Mouse (Mus musculus) lung, postnatal 14 days (tissue): ENCODE data around the gene Il10rb.

ENCODE experiments used
- DNase-seq: peaks from one replicate; pipeline ENCODE4 v3.0.0; 2021

The Il10rb gene

GRCm38 (mm10) chr16:91405640-91406584 lies at the start of gene Il10rb:
TSS of gene Il10rb (plus strand) at chr16:91406164.
- peak; percentile 83 for DNase-seq

GRCm38 (mm10) chr16:91356760-91357525 lies 49.0 kb upstream of the Il10rb start:
- no peak for DNase-seq

- no peak for DNase-seq
These were observed 48.5 kb upstream of the Il10rb start for GRCm38 (mm10) chr16:91357526-91357900.

- DNase-seq = peak; percentile 80
These were observed 47.4 kb upstream of the Il10rb start for GRCm38 (mm10) chr16:91358555-91358954.

DNA sequence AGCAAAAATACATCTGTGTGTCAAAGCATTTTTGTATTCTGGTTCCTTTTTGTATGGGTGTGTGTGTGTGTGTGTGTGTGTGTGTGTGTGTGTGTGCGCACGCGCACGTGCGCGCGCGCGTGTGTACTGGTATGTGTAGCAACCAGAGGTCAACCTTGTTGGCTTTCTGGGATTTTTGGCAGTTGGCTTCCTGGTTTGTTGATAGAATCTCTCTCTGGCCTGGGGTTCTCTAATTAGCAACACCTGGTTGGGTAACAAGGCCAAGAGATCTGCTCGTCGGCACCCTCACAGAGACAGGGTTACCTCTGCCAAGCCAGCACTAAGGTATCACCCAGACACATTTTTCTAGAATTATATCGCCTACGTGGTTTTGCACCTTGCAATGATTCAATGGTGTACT lies 46.4 kb upstream of the Il10rb start:
- no peak for DNase-seq

DNA sequence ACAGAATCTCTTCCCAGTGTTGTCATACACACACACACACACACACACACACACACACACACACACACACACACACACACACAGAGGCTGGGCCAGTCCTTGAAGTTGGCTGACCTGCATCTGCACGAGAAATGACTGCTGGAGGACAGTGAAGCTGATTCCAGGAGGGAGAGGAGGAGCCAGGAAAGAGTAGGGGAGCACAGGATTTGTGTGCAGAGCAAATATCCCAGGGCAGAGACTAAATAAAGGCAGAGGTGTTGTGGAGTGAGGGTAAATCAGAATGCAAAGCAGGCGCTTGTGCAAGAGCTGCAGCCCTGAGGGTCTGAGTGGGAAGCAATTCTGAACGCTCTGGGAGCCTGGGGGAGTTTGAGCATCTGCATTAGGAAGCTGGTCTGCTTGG lies 45.8 kb upstream of the Il10rb start:
- no peak for DNase-seq

GRCm38 (mm10) chr16:91362006-91362405 lies 44.0 kb upstream of the Il10rb start:
- no peak for DNase-seq

- peak; percentile 79 for DNase-seq
These were observed 43.2 kb upstream of the Il10rb start for GRCm38 (mm10) chr16:91362616-91363272.

- DNase-seq = peak; percentile 59
These were observed 42.5 kb upstream of the Il10rb start for GRCm38 (mm10) chr16:91363483-91363882.

DNA sequence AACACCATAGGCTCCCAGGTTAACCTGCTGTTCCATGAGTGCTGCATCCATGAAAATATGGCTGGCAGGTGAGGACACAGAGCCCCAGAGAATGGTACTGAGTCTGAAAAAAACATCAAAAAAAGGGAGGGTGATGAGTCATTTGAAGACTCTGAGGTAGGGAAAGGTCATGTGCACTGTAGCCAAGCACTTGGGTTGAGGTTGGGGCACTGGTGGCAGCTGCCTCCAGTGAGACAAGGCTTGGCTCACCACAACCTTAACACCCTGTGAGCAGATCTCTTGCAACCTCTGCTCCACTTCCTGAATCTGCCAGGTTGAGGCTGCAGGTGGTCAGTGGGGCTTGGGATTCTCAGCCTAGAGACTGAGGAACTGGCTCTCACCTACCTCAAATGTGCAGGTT lies 39.4 kb upstream of the Il10rb start:
- DNase-seq = no peak

DNA sequence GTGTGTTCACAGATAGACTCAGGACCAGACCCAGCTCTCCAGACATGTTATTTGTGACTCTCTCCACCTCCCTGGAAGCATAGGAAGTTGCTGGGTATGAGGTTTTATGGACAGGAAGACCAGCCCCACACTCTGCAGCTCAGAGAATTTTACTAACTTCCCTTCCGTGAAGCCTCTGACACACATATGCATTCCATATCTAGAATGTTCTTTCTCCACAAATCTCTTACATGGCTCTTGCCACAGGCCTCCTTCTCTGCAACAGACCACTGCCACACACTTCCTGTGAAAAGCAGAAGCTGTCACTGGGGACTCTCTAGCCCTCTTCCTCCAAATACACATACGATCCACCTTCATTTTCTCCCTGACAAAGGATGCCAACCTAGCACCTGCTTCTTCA lies 38.9 kb upstream of the Il10rb start:
- no peak for DNase-seq

- peak; percentile 84 for DNase-seq
These were observed 33.1 kb upstream of the Il10rb start, which contains the start of gene Ifnar2 for GRCm38 (mm10) chr16:91372577-91373472. TSS of gene Ifnar2 (plus strand) at chr16:91372783.

DNA sequence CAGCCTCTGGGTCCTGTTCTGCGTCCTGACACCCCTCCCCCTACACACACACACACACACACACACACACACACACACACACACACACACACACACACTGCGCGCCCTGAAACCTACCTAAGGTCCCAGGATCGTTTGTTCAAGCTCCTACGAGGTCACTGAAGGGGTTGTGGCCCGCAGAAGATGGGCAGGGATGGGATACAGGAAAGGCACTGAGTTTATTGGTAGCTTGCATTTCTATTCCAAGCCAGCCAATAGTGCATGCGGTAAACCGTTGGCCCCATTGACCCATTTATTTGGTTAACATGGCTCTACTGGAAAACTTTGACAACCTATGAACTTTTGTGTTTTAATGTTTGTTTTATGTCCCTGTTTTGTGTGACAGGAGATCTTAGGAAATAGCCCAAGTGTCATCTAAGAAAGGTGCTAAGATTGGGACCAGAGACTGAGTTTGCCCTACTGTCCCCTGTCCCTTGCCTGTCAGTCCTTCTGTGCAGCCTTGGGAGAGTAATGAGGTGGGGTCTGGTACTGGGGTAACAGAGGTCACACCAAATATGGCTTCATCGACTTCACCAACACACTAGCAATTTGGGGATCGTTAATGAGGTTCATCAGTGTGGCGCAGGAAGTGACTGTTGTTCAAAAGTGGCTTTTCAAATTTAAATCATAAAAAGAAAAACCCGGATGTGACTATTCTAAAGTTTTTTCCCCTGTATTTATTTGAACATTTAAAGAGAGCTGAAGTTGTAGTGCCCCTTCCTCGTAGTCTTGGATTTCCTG lies 32.3 kb upstream of the Il10rb start:
- no peak for DNase-seq

- no peak for DNase-seq
These were observed 31.7 kb upstream of the Il10rb start for GRCm38 (mm10) chr16:91374253-91374634.

DNA sequence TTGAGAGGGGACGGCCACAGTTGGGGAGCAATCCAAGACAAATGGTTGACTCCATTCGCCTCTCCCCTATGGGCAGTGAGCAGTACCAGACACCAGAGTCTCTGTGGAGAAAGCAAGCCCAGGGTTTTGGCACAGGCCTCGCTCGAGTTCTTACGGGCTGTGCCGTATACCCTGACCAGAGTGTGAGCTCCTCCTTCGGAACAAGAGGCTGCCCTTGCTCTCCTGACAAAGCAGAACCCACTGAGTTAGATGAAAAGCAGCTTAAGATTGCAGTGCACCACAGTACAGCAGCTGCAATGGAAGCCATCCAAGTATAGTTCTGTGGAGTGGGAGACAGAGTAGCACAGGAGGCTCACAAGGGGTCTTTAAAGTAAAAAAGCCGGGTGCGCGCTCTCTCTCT lies 29.3 kb upstream of the Il10rb start:
- no peak for DNase-seq

- no peak for DNase-seq
These were observed 27.5 kb upstream of the Il10rb start for GRCm38 (mm10) chr16:91378431-91378986.

DNA sequence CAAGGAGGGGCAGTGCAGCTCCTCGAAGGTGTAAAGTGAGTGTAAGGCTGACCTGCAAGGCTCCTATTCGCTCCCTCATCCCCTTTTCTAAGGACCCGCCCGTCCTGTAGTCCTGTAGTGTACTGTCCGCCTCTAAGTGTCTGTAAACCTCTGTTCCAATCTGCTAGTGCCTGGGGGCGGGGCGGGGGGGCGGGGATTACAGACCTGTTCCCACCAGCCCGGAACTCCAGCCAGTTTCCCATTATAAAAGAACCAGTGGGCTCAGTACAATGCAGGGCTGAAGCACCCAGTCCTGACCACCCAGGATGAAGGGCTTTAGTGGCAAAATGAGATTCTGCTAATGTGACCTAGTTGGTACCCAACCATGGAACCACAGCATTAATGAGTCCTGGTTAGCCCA lies 27.0 kb upstream of the Il10rb start:
- no peak for DNase-seq

DNA sequence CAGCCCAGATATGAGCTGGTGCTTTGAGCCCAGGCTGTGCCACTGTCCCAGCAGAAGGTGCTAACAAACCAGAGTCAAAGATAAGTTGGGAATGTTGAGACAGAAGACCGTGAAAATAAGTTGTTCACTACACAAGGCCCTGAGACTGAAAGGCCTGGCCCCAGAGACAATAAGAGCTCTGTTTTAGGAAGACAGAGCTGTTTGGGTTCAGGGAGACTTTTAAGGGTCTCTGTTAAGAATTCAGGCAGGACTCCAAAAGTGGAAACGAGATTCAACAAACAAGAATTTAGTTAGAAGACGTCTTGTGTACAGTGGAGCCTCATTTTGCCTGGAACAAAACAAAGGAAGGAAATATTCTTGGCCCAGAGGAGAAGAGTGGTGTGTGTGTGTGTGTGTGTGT lies 26.6 kb upstream of the Il10rb start:
- no peak for DNase-seq

DNA sequence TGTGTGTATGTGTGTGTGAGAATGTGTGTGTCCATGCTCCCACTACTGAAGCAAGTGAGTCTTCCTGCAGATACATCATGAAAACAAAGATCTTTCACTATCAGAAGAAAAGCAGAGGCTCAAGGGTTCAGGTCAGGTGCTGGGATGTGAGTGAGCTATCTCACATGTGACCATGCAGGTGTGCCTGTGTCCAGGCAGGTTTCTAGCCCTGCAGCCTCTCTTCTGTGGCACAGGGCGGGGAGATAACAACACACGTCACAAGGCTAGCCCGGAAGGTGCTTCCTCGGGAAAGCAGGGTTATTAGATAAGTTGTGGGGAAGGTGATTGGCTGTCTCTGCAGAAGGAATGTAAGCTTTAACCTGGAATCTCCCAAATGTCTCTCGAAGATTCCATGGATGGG lies 25.8 kb upstream of the Il10rb start:
- no peak for DNase-seq

DNA sequence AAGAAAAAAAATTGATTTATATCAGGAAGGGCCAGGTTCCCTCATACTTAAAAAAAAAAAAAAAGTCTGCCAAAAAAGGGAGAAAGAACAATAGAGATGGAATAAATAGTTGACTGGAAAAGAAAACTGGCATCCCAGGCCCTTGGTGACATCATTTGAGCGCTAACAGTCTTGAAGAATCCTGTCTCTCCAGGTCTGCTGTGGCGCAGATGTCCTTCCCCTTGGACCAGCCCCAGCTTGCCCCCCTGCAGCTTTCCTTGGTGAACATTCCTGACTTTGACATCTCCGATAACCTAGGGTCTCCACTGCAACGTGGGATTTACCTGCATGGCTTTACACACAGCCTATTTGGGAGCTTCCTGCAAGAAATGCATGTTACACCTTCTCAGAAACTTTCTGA lies 24.4 kb upstream of the Il10rb start:
- no peak for DNase-seq

DNA sequence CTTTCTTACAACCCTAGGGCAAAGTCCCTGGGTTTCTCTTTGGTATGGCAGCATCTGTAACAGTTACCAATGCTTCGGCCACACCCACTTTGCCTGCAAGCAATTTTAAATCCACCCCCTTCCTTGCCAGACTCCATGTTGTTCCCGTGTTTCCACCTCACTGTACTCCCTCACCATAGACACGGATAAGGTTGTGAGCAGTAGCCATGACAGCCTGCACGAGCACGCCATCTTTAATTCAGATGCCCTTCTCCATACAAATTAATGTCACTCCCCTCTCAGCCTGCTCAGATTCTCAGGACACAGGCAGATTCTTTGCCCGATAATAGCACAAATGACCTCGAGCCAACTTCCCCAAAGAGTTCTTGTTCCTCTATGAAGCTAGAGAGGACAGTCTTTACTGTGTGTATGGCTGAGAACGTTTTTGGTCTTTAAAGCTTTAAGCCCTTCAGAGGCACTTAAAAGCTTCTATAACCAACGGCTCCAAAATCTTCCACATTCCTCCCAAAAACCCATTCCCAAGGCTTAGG lies 23.6 kb upstream of the Il10rb start:
- no peak for DNase-seq
